Mouse (Mus musculus) testis, postnatal 10 days (tissue): ENCODE results near the gene Jmy.

Source experiments
- DNase-seq: peaks from one replicate; pipeline ENCODE4 v3.0.0; 2021; ENCODE audit warnings: low spot score

Jmy gene

GRCm38 (mm10) chr13:93459566-93459965, 40.0 kb downstream of the Jmy start:
- DNase-seq, result no peak

GRCm38 (mm10) chr13:93458616-93459015, 41.0 kb downstream of the Jmy start:
- DNase-seq, result no peak

GRCm38 (mm10) chr13:93453275-93453674, 46.3 kb downstream of the Jmy start:
- no peak for DNase-seq

- no peak for DNase-seq
Measured at GRCm38 (mm10) chr13:93440167-93440566, 59.4 kb downstream of the Jmy start.

GRCm38 (mm10) chr13:93429205-93429604, 70.4 kb downstream of the Jmy start:
- DNase-seq, result no peak

GRCm38 (mm10) chr13:93427920-93428876, 71.4 kb downstream of the Jmy start:
- DNase-seq, result no peak

- no peak for DNase-seq
Measured at GRCm38 (mm10) chr13:93423224-93423623, 76.4 kb downstream of the Jmy start.

- DNase-seq, result no peak
Measured at GRCm38 (mm10) chr13:93419779-93420178, 79.8 kb downstream of the Jmy start.

GRCm38 (mm10) chr13:93418292-93418691, 81.3 kb downstream of the Jmy start:
- no peak for DNase-seq

- DNase-seq, result no peak
Measured at GRCm38 (mm10) chr13:93415055-93415454, 84.6 kb downstream of the Jmy start.

- no peak for DNase-seq
Measured at GRCm38 (mm10) chr13:93410343-93410742, 89.3 kb downstream of the Jmy start.

GRCm38 (mm10) chr13:93406855-93407254, 92.8 kb downstream of the Jmy start:
- no peak for DNase-seq

- no peak for DNase-seq
Measured at GRCm38 (mm10) chr13:93401947-93402346, 97.7 kb downstream of the Jmy start.

- no peak for DNase-seq
Measured at GRCm38 (mm10) chr13:93399710-93400216, 99.8 kb downstream of the Jmy start.

GRCm38 (mm10) chr13:93389242-93389625, 110.4 kb downstream of the Jmy start:
- DNase-seq, result no peak

- no peak for DNase-seq
Measured at GRCm38 (mm10) chr13:93388594-93389241, 110.9 kb downstream of the Jmy start.

- DNase-seq, result no peak
Measured at GRCm38 (mm10) chr13:93387440-93387839, 112.2 kb downstream of the Jmy start.

GRCm38 (mm10) chr13:93385147-93385546, 114.5 kb downstream of the Jmy start:
- no peak for DNase-seq

- no peak for DNase-seq
Measured at GRCm38 (mm10) chr13:93384481-93384880, 115.1 kb downstream of the Jmy start.

GRCm38 (mm10) chr13:93383620-93384019, 116.0 kb downstream of the Jmy start:
- DNase-seq, result no peak

- no peak for DNase-seq
Measured at GRCm38 (mm10) chr13:93383092-93383491, 116.5 kb downstream of the Jmy start.

GRCm38 (mm10) chr13:93381301-93381700, 118.3 kb downstream of the Jmy start:
- no peak for DNase-seq
